Mouse (Mus musculus): ENCODE data around the gene Vwa8. TPM values are rescaled to one million over a fixed set of nuclear protein-coding genes. Genes with fewer than 3 reads are reported as not detected.

Vwa8 gene
- total and polyA plus RNA-seq, 3 experiments, result 12.4 to 17.5 (median 15.9) TPM

- Histone ChIP-seq H3K9me3 (replicated peaks; ENCODE audit: low read length) (no peaks in the 10 kb centered on the region), H3K79me2 (replicated peaks; ENCODE audit: control insufficient read depth, extremely low read depth, insufficient read depth, poor library complexity, severe bottlenecking) (no peaks in the 10 kb centered on the region), H3K4me1 (ENCODE audit: control insufficient read depth in 1 of 2, insufficient read depth in 2 of 2) (no peaks in the 10 kb centered on the region), H3K27ac (ENCODE audit: insufficient read depth, low read depth) (no peak overlapping the region), H3K36me3 (replicated peaks in 1 of 2; ENCODE audit: control insufficient read depth in 1 of 2, insufficient read depth in 1 of 2, low read length in 1 of 2) (peaks cover 2 to 22% of the 10 kb centered on the region in 2 experiments), H3K4me2 (ENCODE audit: insufficient read depth, low read depth, poor library complexity, severe bottlenecking) (no peak overlapping the region), H3K4me3 (replicated peaks in 1 of 3; ENCODE audit: low read depth in 2 of 3, low read length in 2 of 3, poor library complexity in 1 of 3) (no peak overlapping the region), H3K9ac (ENCODE audit: insufficient read depth, low read depth) (no peak overlapping the region), H3K27me3 (replicated peaks) (no peaks in the 10 kb centered on the region)
- no peak for DNase-seq (ENCODE audit: extremely low read depth)
- in situ Hi-C loops (cut with MboI; ENCODE audit: low pct_ligation_motif_present, low pct_unique_long_range_greater_than_20kb, low sequenced_read_pairs) (no loop called here), dilution Hi-C loops (cut with MboI; ENCODE audit: extremely low pct_ligation_motif_present, extremely low pct_unique_long_range_greater_than_20kb, low sequenced_read_pairs) (no loop called here)
- TF ChIP-seq RAD21 (IDR thresholded peaks at IDR 0.05; ENCODE audit: low read depth, low read length), result no peak
- TF ChIP-seq HCFC1 (IDR thresholded peaks at IDR 0.05; ENCODE audit: low read depth, low read length), result no peak
- no peak for TF ChIP-seq GABPA (IDR thresholded peaks at IDR 0.05; ENCODE audit: insufficient replicate concordance, low read depth, low read length)
- no peak for TF ChIP-seq MEF2A (IDR thresholded peaks at IDR 0.05; ENCODE audit: borderline replicate concordance, low read depth, low read length)
- no peak for TF ChIP-seq IRF4 (IDR thresholded peaks at IDR 0.05; ENCODE audit: low read depth, low read length)
- no peak for TF ChIP-seq SMC3 (IDR thresholded peaks at IDR 0.05; ENCODE audit: low read depth, low read length)
- no peak for TF ChIP-seq ZMIZ1 (IDR thresholded peaks at IDR 0.05; ENCODE audit: low read depth, low read length)
- no peak for TF ChIP-seq ZNF384 (IDR thresholded peaks at IDR 0.05; ENCODE audit: low read depth, low read length)
- TF ChIP-seq POLR2AphosphoS2 (IDR thresholded peaks at IDR 0.05; ENCODE audit: low read depth, low read length), result no peak
- no peak for TF ChIP-seq MXI1 (IDR thresholded peaks at IDR 0.05; ENCODE audit: low read depth, low read length)
- TF ChIP-seq JUND (conservative IDR thresholded peaks at IDR 0.05; ENCODE audit: low read depth, low read length), result no peak
- TF ChIP-seq CTCF (conservative IDR thresholded peaks at IDR 0.05 in 1 of 2, IDR thresholded peaks at IDR 0.05 in 1 of 2; ENCODE audit: low read depth in 2 of 2, low read length in 2 of 2), result no peak
- no peak for TF ChIP-seq JUN (IDR thresholded peaks at IDR 0.05; ENCODE audit: insufficient read depth, low read depth, low read length)
- TF ChIP-seq MAX (IDR thresholded peaks at IDR 0.05; ENCODE audit: low read length), result no peak
- no peak for TF ChIP-seq BHLHE40 (IDR thresholded peaks at IDR 0.05; ENCODE audit: low read depth, low read length)
These were observed 347.9 kb downstream of the Vwa8 start for GRCm38 (mm10) chr14:79196711-79197110.

- H3K4me2 ChIP-seq (ENCODE audit: insufficient read depth, low read depth, poor library complexity, severe bottlenecking), result no peak overlapping the region
- no peak overlapping the region for H3K27ac ChIP-seq (ENCODE audit: insufficient read depth, low read depth)
- H3K9ac ChIP-seq (ENCODE audit: insufficient read depth, low read depth), result no peak overlapping the region
- no peak for DNase-seq (ENCODE audit: extremely low read depth)
- no peaks in the 10 kb centered on the region for H3K27me3 ChIP-seq (replicated peaks)
- no peaks in the 10 kb centered on the region for H3K79me2 ChIP-seq (replicated peaks; ENCODE audit: control insufficient read depth, extremely low read depth, insufficient read depth, poor library complexity, severe bottlenecking)
- in situ Hi-C loops (cut with MboI; ENCODE audit: low pct_ligation_motif_present, low pct_unique_long_range_greater_than_20kb, low sequenced_read_pairs) (no loop called here), dilution Hi-C loops (cut with MboI; ENCODE audit: extremely low pct_ligation_motif_present, extremely low pct_unique_long_range_greater_than_20kb, low sequenced_read_pairs) (no loop called here)
- no peak overlapping the region for H3K4me3 ChIP-seq (replicated peaks in 1 of 3; ENCODE audit: low read depth in 2 of 3, low read length in 2 of 3, poor library complexity in 1 of 3)
- H3K4me1 ChIP-seq (ENCODE audit: control insufficient read depth in 1 of 2, insufficient read depth in 2 of 2), result no peaks in the 10 kb centered on the region
- TF ChIP-seq E2F4 (IDR thresholded peaks at IDR 0.05; ENCODE audit: insufficient replicate concordance, low read depth, low read length), result no peak
- TF ChIP-seq CHD1 (IDR thresholded peaks at IDR 0.05; ENCODE audit: low read depth, low read length), result no peak
- no peak for TF ChIP-seq ETS1 (conservative IDR thresholded peaks at IDR 0.05; ENCODE audit: low read depth, low read length)
- no peak for TF ChIP-seq NELFE (IDR thresholded peaks at IDR 0.05; ENCODE audit: low read depth, low read length)
- no peak for TF ChIP-seq ZC3H11A (IDR thresholded peaks at IDR 0.05; ENCODE audit: low read depth, low read length)
- no peak for TF ChIP-seq CHD2 (IDR thresholded peaks at IDR 0.05; ENCODE audit: low read length)
- TF ChIP-seq MAFK (IDR thresholded peaks at IDR 0.05; ENCODE audit: insufficient replicate concordance, low read length), result no peak
- TF ChIP-seq ZKSCAN1 (IDR thresholded peaks at IDR 0.05; ENCODE audit: borderline replicate concordance, low read depth, low read length), result no peak
- TF ChIP-seq TBP (conservative IDR thresholded peaks at IDR 0.05; ENCODE audit: low read depth, low read length), result no peak
- no peak for TF ChIP-seq ZNF384 (IDR thresholded peaks at IDR 0.05; ENCODE audit: low read depth, low read length)
- TF ChIP-seq GABPA (IDR thresholded peaks at IDR 0.05; ENCODE audit: insufficient replicate concordance, low read depth, low read length), result no peak
- H3K9me3 ChIP-seq (replicated peaks; ENCODE audit: low read length), result no peaks in the 10 kb centered on the region
- peaks cover 2 to 29% of the 10 kb centered on the region in 2 experiments for H3K36me3 ChIP-seq (replicated peaks in 1 of 2; ENCODE audit: control insufficient read depth in 1 of 2, insufficient read depth in 1 of 2, low read length in 1 of 2)
These were observed 349.2 kb downstream of the Vwa8 start for GRCm38 (mm10) chr14:79198066-79198465.

Data from CH12.LX (cell line).